Mouse (Mus musculus): ENCODE data around the gene Chst11.

DNA sequence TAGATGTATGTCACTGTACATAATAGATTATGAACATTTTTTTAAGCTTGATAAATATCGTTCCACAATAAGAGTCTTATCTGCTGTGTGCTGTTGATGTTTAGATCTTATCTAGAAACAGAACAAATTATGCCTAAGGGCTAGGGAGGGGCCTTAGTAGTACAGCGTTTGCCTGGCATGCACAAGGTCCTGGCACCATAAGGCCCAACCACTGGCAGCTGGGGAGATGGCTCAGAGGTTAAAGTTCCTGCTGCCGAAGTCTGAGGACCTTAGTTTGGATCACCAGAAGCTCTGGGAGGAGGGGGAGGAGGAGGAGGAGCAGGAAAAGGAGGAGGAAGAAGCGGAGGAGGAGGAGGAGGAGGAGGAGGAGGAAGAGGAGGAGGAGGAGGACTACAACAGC, 135.6 kb downstream of the Chst11 start:
- TF ChIP-seq CTCF (IDR thresholded peaks at IDR 0.05; ENCODE audit: low read depth, low read length) (no peak), POLR2A (IDR thresholded peaks at IDR 0.05; ENCODE audit: extremely low read depth, insufficient read depth, low read length) (no peak)

Data from liver, adult 2 months (tissue).